Mouse (Mus musculus) c-Kit-negative CD71-positive TER-119-positive erythroid progenitor cells, embryonic 14.5 days (primary cell): ENCODE measurements around the gene Fpr3.
"Not testable (repeated sequence)": the region's sequence is repeated elsewhere in the genome, so short reads cannot be mapped to it uniquely, and the experiment has no call there.

Experiments
- DNase-seq: peaks from one replicate; pipeline ENCODE4 v3.0.0-alpha.2; 2013; ENCODE audit warnings: low read depth, low spot score

Fpr3 gene

DNA sequence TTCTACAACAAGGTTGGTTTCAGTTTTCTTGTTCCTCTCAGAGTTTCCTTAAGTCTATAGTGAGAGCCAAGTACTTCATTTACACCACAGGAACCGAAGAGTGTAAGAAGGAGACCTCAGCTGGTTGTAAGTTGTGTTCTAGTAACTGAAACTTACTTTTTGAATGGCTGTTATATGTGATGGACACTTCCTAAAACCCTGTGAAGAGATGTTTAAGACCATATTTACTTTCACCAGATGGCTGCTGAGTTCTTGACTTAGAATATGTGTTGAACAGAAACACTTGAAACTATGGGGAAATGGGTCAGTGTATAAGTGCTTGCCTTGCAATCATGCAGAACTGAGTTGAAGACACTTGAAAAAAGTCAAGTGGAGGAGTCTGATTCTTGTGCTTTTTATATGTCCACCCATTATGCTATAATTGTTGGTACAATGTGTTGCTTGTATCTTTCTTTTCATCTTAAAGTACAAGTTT is at the start of gene Fpr3, which contains the start of gene Fpr2:
TSS of gene Fpr3 (plus strand) at position 79 of the 475 bp plus-strand sequence.
TSS of gene Fpr2 (plus strand) at position 51 of the 475 bp plus-strand sequence.
- no peak for DNase-seq

DNA sequence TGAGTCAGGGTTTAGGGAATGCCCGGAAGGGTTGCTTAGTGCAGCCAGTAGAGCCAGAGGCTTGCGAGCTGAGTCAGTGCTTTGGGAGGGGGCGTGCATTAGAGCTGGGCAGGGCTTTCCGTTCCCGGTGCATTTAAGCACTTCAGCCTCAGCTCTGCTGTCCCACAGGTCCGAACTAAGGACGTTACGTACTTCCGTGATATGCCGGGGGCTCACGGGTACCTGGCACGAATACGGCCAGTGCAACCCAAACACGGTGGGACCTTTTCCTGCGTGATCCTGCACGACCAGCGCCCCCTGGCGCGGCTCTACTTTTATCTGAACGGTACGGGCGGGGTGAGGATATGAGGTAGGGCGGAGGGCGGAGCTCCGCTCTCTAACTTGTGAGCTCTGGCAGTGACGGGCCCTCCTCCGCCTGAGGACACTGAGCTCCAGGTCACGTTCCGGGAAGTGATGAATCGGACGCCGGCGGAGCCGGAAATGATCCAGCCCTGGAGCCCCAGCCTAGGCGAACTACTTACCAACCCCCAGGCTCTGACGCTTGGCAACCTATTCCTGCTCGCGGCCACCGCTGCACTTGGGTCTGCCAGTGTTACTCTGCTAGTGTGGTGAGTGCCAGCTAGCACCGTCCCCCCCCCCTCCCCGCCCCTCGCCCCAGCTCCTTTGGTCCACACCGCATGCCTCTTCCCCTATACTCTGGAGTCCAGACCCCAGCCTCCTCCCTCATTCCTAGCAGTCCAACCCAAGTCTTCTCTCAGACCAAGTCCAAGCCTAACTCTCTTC is 49.5 kb upstream of the Fpr3 start:
- DNase-seq = peak; percentile 55

DNA sequence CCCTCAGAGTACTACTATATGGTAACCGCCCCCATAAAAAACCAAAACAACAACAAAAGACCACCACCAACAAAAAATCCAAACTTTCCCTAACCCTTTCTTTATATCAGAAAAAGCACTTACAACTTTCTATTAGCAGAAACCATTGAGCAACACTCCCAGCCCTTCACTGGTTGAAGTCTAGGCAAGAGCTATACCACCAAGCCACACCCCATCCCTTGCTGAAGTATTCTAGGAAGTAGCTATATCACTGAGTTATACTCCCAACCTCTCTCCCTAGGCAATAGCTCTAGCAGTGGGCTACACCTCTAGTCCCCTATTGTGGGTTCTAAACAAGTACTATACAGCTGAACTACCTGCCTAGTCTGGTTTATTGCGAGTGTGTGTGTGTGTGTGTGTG is 48.4 kb upstream of the Fpr3 start:
- no peak for DNase-seq

DNA sequence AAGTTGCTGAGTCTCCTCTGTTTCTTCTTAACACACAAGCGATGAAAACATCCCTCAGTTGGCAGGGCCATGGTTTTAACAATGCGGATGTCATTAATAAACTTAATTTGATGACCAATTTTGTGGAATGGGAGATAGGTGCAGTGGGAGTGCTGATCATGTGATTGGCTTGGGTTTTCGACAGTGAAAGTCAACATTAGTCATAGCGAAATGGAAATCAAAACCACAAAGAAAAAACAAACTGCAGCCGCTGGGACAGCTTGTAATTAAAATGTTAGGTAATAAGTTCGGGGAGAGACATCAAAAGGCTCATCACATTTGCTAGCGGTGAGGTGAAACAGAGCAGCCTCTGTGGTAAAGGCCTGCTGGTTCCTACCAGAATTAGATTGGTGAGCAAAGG is 46.9 kb upstream of the Fpr3 start:
- no peak for DNase-seq

DNA sequence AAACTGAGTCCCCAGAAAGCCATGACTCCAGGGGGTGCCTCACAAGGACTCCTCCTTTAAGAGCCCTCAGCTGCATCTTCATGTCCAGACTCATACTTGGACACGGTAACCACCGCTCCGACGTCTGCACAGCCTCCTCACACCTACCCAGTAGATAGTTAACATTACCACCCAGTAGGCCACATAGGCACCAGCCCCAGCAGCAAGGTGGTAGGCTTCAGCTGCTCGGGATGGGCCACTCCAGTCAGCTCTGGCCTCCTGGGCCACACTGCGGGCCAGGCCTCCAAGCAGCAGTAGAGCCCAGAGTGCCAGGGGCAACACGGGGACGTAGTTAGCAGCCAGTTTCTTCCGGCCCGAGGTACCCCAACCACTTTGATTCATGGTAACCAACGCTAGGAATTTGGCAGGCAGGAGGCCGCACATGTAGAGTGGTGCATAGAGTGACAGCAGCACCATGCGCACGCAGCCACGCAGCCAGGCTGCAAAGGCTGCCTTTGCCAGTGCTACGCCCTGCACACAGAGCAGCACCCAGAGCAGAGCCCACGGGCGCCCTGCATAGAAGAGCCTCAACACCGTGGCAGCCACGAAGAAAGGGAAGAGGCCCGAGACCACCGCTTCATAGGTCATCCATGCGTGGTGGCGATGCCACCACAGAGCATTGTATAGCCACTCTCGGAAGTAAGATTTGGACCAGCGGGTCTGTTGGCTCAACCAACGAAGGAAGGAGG is 44.0 kb upstream of the Fpr3 start:
- no peak for DNase-seq

DNA sequence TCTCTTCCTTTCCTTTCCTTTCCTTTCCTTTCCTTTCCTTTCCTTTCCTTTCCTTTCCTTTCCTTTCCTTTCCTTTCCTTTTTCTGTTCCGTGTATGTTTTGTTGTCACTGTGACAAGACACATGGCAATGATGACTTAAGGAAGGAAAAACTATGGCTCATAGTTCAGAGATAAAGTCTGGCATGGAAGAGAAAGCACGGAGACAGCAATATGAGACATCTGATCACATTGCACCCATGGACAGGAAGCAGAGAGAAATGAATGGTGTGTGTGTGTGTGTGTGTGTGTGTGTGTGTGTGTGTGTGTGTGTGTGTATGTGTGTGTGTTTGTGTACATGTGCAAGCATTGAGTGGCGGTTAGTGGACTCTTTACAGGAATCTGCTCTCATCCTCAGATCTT is 43.0 kb upstream of the Fpr3 start:
- not testable (repeated sequence) for DNase-seq

DNA sequence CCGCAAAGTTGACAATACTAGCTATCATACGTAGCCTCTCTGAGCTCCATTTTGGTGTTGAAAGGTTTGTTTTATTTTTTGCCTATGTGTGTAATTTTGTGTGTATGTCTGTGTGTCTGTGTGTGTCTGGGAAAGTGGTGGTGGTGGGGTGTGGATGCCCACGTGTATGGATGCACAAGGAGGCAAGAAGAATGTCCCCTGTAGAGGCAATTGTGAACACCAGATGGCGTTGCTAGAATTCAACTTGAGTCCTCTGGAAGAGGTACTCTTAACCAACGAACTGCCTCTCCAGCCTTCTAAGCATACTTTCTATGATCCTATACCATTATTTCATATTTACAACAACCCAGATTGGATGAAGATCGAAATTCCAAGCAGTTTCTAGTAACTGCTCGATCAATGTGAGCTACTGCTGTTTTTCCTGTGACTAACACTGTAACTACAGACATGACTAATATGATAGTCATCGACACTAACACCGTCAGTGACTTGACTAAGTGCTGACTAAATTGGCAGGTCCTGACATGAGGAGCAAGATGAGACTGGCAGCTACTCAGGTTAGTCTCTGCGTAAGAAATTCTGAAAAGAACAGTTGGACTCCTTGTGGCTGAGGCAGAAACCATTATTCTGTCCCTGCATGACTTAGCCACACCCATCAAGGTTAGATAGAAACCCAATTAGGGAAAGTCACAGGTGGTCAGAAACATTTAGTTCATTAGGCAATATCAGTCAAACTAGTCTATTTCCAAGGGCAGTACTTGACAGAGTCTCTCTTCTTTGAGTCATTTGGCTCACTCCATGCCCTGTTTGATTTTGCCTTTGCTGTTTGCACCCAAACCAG is 42.2 kb upstream of the Fpr3 start:
- no peak for DNase-seq

DNA sequence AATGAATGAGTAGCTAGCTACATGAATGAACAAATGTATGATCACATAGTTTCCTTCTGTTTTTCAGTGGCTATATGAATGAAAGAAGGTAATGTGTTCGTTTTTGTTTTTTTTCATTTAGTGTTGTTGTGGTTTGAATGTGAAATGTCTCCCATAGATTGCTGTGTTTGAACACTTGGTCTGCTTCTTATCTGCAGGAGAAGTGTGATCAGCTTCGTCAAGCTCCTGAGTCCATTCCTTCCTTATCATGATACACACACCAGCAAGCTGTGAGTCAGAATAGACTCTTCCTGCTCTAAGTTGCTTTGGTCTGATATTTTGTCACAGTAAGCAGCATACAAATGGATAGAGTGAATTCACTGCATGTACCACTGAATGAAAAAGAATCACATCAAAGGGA is 38.7 kb upstream of the Fpr3 start:
- no peak for DNase-seq

DNA sequence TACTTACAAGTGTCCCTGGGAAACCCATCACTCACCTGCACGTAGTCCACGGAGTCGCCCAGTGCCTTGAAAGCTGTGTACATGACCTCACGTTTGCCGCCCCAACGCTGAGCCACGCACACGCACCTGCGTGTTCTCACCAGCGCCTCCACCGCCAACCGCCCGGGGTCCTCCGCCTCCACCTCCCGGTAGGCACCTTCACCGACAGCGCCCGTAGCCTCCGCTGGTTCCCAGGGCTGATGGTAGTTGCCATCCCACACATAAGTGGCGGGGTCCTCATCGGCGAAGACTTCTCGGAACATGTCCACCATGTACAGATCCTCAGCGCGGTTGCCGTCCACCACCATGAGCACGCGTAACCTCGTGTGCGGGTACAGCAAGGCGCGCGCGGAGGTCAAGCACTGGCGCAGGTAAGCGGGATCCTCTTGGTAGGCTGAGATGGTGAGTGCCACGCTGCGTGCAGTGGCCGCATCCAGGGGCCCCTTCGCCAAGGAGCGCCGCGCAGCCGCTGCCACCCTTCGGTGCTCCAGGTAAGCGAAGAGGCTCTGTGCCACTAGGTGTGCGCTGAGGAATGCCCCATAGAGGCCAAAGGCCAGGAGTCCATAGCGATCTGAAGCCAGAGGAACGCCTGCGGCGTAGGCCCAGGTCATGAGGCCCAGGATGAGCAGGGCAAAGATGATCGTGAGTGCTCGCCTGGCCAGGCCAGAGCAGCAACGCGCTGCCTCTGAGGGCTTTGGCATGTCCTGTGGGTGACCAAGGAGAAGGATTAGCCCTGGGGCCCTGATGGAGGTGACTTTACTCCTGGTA is 37.5 kb upstream of the Fpr3 start:
- no peak for DNase-seq

DNA sequence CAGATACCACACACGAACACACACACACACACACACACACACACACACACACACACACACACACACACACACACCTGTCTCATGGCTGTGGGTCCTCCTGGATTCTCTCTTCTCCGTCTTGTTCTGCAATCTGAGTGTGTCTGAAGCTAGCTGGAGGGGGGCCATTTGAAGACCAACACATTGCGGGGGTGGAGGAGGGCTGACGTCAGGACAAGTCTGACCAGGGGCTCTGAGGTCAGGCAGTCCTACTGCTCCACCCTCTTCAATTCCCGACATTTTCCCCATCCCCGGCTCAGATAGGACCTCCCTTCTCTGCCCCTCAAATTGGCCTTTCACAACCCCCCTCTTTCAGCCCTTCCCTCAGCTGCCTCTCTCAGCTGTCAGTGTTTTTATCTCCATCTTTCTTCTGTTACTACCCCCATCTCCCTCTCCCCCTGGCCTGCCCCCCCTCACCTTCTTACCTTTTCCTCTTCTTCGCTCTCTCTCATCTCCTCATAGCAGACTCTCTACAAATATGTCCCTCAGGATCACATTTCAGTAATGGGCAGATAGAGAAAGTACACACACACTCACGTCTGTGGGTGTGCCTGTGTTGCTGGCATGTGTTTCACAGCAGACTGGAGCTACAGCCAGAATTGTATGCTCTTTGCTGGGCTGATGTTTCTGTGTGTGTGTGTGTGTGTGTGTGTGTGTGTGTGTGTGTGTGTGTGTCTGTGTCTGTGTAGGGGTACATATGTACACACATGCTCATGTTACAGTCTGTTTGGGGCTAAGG is 32.4 kb upstream of the Fpr3 start, which contains the start of gene Has1:
TSS of gene Has1 (minus strand) at position 142 of the 775 bp plus-strand sequence.
- DNase-seq = no peak

DNA sequence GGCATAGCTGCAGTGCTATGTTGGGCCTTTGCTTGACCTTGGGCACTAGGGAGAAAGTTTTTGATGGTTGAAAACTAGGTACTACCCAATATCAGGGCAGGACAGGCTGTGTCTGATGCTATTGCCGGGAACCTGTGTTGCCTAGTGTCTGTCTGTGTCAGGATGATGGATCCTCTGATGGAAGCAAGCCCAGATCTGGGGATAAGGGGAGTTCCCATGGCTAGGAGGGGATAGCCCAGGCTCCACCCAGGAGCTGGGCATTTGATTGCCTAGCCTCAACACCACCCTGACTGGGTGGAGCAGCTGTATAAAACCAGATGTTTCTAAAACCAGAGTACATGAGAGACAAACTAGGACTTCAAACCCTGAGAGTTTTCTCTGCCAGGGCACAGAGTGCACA is 31.0 kb upstream of the Fpr3 start:
- no peak for DNase-seq

DNA sequence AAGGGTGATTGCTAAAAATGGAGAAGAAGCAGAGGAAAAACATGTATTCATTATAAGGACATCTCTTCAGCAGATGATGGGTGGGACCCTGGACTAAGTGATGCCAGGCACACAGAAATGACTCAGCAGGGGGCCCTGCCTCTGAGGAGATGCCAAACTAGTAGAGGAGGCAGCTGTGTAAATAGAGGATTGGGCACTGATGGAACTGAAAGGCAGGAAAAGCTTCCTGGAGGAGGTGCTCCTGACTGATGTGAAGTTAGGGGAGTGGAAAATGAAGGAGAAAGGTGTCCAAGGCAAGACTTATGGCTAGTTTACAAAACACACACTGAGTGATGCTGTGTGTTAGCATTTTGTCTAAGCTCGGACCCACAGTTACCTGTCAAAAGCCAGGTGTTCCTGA is 30.2 kb upstream of the Fpr3 start:
- no peak for DNase-seq

DNA sequence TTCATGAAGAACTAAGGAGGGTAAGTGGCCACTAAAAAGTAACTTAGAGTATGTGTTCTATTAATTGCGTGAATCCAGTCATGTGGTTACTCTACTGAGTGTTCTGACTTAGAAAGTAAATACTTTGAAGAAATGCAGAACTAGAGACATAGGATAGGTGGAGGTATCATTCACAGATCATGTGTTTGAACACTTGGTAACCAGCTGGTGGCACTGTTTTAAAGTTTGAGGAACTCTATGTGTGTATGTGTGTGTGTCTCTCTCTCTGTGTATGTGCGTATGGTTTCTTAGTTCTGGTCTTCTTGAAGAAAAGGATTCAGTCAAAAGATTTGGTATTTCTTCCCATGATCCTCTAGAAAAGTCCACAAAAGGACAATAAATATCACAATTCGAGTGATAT is 27.5 kb upstream of the Fpr3 start:
- no peak for DNase-seq

DNA sequence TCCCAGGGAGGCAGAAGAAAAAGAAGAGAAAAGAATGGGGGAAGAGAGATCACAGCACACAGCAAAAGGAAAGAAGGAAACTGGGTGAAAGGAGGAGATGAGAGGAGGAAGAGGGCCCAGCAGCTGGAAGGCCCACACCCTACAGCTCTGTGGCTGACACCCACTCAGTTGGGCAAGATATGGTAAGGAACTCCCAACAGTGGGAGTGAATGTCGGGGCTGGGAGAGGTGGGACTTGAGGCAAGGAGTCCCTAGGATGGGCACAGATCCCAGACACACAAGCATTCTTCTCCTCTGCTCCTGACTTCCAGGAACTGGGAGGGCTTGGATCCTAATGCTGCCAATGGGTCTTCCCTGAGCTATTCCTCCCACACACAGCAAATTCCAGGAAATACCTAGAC is 25.3 kb upstream of the Fpr3 start:
- no peak for DNase-seq

DNA sequence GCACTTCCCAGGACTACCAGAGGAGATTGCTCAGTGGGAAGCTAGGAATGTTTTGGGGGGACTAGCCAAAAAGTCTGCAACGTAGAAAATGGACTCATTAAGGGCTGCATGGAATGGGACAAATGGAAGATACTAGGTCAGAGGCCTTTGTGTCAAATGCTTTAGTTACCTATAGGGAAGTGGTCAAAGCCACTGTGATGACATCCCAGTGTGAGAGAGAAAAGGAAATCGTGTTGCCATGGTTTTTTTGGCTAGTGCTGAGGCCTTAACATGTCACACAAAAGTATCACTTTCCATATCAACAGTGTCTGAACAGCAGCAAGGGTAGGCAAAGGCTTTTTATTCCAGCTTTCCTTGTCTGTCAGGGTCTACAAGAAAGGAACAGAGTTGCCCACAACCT is 22.5 kb upstream of the Fpr3 start:
- no peak for DNase-seq

DNA sequence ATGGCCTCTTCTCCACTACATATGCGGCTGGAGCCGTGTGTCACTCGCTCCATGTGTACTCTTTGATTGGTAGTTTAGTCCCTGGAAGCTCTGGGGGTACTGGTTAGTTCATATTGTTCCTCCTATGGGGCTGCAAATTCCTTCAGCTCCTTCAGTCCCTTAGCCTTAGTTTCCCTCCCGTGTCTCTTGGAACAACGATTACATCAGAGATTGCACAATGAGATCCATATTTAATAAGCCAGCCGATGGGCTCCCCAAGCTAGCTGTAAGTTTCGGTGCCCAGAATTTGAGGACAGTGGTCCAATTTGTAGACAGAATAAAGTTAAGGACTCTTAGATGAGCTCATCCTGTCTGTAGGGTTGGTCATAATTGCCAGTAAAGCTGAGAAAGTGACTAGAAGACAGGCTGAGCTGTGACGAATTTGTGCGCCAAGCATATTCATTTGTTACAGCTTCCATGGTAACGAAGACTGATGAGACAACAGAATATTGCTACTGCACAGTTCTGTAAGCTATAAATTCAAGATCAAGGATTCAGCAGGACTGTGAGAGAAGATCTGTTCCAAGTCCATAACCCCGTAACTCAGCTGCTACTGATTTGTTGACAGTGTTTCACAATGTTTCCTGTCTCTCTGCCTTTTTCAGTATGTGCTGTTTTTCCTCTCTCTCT is 20.7 kb upstream of the Fpr3 start:
- no peak for DNase-seq

DNA sequence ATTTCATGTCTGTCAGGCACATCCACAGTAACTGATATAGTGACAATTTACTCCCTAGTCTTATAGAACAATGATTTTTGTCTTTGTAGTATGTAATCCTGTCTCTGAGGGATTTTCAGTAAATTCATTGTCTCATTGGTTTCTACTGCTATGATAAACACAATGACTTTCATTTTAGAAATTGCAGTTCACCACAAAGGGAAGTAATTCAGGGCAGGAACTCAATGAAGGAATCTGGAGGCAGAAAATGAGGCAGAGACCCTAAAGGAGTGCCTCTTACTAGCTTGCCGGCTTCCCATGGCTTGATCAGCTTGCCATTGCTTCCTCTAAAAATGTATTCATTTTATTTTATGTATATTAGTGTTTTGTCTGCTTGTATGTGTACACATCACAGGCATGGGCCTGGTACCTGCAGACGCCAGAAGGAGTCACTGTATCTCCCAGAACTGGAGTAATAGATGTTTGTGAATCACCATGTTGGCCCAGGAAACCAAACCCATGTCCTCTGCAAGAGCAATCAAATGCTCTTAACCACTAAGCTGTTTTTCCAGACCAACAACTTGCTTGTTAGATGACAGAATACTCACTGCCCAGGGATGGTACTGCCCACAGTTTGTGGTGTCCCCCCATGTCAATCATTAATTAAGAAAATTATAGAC is 16.6 kb upstream of the Fpr3 start:
- DNase-seq = no peak

DNA sequence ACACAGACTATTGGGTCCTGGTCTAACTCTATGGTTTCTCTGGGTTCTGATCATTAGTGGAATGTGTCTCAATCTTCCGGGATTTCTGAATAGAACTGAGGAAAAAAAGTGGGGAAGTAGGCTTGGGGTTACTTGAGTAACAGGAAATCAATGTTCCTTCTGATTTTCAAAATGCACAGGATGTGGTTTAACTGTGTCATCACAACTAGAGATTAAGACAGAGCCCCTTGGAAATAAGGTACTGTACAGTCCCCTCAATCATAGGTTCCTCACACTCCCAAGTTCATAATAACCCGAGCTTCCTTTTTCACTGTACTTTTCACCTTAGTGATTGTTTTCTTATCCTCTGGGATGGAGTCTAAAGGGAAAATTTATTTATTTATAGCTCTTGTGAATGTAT is 16.0 kb upstream of the Fpr3 start:
- DNase-seq = no peak

DNA sequence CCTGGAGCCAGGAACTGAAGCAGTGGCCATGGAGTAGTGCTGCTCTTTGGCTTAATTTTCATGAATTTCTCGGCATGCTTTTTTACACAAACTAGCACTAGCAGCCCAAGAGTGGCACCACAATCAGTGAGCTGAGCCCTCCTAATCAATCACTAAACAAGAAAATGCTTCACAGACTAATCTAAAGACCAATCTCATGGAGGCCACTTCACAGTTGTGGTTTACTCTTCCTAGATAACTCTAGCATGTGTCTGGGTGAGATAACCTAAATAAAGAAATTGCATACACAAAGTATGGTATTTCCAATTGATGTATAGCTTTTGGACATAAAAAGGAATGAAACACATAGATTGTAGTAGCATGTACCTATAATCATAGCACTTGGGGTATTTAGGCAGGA is 8.3 kb upstream of the Fpr3 start:
- DNase-seq = no peak
